Mouse (Mus musculus) Patski (cell line): ENCODE results near the gene Pole4. TPM values are rescaled to one million over a fixed set of nuclear protein-coding genes. Genes with fewer than 3 reads are reported as not detected.
"Not testable (repeated sequence)": the region's sequence is repeated elsewhere in the genome, so short reads cannot be mapped to it uniquely, and the experiment has no call there.

Experiments
- ATAC-seq: fragments of 100-300 bp; one replicate; pipeline ENCODE4 v1.8.0; 2021
- CTCF ChIA-PET: fragments of 350-600 bp; sonication (Branson Sonifier 250); formaldehyde crosslinking; loops from one replicate; lab custom pipeline; 2022; ENCODE audit warnings: inconsistent platforms; lab: Charles Lee
- POLR2A ChIA-PET: fragments of 350-600 bp; sonication (Branson Sonifier 250); formaldehyde crosslinking; loops from one replicate; lab custom pipeline; 2022; ENCODE audit warnings: antibody characterized with exemption, inconsistent platforms; lab: Charles Lee
- DNase-seq: peaks from one replicate; pipeline ENCODE4 v3.0.0-alpha.2; 2011; ENCODE audit warnings: low read depth, low spot score
- H3K27me3 ChIP-seq: fragments of 371-371 bp; one replicate; pipeline ENCODE4 v1.5.1; 2021
- CTCF ChIP-seq: fragments of 100-300 bp; IDR thresholded peaks from one replicate; pipeline ENCODE4 v1.5.1; 2021
- in situ Hi-C: fragments of 300-500 bp; cut with MboI; formaldehyde crosslinking; loops from 3 replicates; pipeline ENCODE4 v1.11.1; 2018; ENCODE audit warnings: low pct_unique_long_range_greater_than_20kb, mixed read lengths
- polyA plus RNA-seq: library from polyadenylated mRNA; unstranded; gene quantifications from one replicate; pipeline ENCODE4 v1.2.3, GENCODE M21; 2021

The Pole4 gene
- polyA plus RNA-seq, 1 experiment from 2014 or later, result 64.1 TPM

GRCm38 (mm10) chr6:82649096-82649495 lies 56.1 kb downstream of the Pole4 start:
- in situ Hi-C loops, result loop anchor here (10.0 kb wide), 1 partner anchor 246 kb away; no protein-coding TSS in a partner anchor
- no peaks in the 10 kb centered on the region for H3K27me3 ChIP-seq
- ChIA-PET CTCF (no interaction called here), POLR2A (no interaction called here)
- DNase-seq (no peak), ATAC-seq (no peak)
- TF ChIP-seq CTCF, result no peak

DNA sequence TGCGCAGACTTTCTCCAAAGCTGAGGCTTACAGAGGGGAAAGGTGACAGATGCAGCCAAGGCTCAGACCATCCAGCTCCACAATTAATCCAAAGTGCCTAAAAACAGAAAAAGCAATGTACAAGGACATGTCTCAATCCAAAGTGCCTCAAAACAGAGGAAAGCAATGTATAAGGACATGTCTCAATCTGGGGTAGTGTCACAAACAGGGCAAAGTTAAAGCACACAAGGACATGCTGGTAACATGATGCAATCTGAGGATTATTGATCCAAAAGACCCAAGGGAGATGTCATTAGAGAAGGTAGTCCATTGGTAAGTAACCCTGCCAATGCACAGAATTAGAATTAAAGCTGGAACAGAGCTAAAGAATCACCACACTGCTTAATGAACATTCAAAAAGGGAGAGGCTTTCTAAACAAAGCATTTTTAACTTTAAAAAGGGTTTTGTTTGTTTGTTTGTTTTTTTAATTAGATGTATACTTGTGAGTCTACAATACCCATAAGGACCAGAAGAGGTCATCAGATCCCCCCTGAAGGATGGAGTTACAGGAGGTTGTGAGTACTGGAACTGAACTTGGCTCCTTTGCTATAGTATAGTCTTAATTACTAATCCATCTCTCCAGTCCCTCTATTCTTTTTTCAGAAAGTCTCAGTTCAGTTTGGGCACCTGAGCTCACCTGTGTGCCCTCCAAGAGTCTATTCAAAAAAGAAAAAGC lies 57.1 kb downstream of the Pole4 start:
- ChIA-PET CTCF (no interaction called here), POLR2A (no interaction called here)
- no peak for TF ChIP-seq CTCF
- in situ Hi-C loops, result loop anchor here (10.0 kb wide), 1 partner anchor 247 kb away; no protein-coding TSS in a partner anchor
- no peaks in the 10 kb centered on the region for H3K27me3 ChIP-seq
- DNase-seq (no peak), ATAC-seq (no peak)

DNA sequence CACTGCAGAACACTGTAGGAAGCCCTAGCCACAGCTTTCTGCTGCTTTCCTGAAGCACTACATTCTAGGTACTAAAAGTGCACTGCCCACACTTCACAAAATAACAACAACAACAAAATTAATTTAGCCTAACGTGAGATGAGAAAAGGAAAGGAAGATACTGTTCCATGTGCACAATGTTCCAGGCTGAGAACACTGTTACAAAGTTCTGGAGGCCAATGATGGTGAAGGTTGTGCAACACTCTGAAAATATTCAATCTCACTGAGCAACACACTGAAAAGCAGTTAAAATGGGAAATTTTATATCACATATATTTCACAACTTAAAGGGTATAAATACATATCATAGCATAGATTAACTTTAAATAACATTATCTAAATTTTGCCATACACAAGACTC lies 58.2 kb downstream of the Pole4 start:
- ChIA-PET POLR2A (no interaction called here), CTCF (no interaction called here)

GRCm38 (mm10) chr6:82640046-82640445 lies 65.1 kb downstream of the Pole4 start:
- in situ Hi-C loops, result loop anchor here (10.0 kb wide), 1 partner anchor 255 kb away; no protein-coding TSS in a partner anchor
- ChIA-PET POLR2A (no interaction called here), CTCF (no interaction called here)
- ATAC-seq, result no peak
- TF ChIP-seq CTCF, result no peak
- no peaks in the 10 kb centered on the region for H3K27me3 ChIP-seq
- no peak for DNase-seq

More for the DNA sequence above, 58.2 kb downstream of the Pole4 start:
- in situ Hi-C loops, result loop anchor here (10.0 kb wide), 1 partner anchor 248 kb away; no protein-coding TSS in a partner anchor
- H3K27me3 ChIP-seq, result no peaks in the 10 kb centered on the region
- DNase-seq (no peak), ATAC-seq (no peak)
- TF ChIP-seq CTCF, result no peak

DNA sequence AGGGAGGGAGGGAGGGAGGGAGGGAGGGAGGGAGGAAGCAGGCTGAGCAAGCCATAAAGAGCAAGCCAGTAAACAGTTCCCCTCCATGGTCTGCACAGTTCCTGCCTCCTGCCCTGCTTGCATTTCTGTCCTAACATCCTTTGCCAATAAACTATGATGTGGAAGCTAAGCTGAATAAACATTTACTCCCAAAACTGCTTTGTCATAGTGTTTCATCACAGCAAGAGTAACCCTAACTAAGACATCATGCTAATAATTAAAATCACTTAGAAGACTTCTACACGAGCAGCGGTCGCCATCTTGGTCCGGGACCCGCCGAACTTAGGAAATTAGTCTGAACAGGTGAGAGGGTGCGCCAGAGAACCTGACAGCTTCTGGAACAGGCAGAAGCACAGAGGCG lies 79.8 kb downstream of the Pole4 start:
- POLR2A ChIA-PET, ATAC-seq, in situ Hi-C loops, H3K27me3 ChIP-seq, DNase-seq: not testable (repeated sequence)
- CTCF ChIA-PET, result interaction anchor here (0.8 kb wide), 1 partner anchor 11 kb away, joined by 3 read pairs; no protein-coding TSS in a partner anchor

DNA sequence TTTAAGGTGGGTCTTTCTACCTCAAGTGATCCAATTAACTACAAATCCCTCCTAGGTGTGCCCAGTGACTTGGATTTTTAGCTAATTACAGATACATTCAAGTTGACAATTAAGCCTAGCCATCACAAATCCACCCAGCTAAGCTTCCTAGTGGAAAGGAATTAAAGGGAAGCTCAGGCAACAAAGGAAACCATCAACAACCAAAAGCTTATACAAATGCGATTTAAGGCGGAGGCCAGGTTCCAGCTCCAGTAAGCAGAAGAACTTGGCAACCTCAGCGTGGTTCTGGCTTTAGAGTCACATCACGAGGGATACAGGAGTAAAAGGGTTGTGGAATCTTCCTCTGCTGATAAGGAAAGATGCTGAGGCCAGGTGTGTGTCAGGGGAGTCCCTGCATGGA lies 92.0 kb downstream of the Pole4 start:
- in situ Hi-C loops, result loop anchor here (25.0 kb wide), 1 partner anchor 651 kb away; the partner anchor contains the start of gene Mrpl19
- ChIA-PET POLR2A (no interaction called here), CTCF (no interaction called here)
- DNase-seq (no peak), ATAC-seq (no peak)
- H3K27me3 ChIP-seq, result no peaks in the 10 kb centered on the region
- TF ChIP-seq CTCF, result no peak

DNA sequence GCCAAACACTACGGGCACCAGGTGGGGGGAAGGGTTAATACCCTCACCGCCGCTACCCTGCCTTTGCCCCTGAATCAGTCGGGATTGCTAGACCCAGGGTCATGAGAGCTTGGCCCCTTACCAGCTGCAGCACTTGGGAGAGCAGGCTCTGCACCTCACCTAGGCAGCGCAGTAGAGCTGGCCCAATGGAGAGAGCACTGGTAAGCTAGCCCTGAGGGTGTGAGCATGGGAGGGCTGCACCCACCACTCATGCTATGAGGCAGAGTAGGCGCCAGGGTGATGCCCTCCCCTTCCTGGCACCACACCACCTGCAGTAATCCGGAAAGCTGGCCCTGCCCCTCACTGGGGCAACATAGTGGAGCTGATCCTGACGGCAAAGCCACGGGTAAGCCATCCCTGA lies 94.1 kb downstream of the Pole4 start:
- in situ Hi-C loops, result loop anchor here (25.0 kb wide), 1 partner anchor 649 kb away; the partner anchor contains the start of gene Mrpl19
- ATAC-seq, result no peak
- no peak for TF ChIP-seq CTCF
- POLR2A ChIA-PET, result no interaction called here
- no peaks in the 10 kb centered on the region for H3K27me3 ChIP-seq
- CTCF ChIA-PET, result no interaction called here
- no peak for DNase-seq

DNA sequence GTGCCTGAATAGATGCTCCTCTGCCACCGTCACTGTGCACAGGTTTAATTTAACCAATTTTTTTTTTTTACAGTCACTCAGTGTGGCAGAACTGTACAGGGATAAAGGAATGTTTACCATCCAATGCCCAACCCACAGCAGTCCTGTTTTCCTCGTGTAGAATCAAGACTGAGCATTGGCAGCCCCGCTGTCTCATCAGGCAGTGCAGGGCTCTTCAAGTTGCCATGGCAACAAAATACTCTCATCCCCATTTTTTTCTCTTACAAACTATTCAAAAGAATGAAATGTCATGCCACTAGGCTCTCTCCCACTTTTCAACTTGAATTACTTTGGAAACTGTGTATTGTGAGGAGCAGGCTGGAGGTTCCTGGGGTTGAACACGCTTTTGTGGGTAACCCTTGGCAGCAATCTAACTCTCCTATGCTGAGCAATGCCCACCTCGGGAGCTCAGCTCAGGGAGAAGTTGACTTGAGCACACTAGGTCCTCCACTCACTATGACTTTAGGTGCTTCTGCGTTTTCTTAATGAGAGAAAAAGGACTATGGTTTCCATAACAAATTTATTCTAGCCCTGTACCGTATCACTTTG lies 95.7 kb downstream of the Pole4 start:
- H3K27me3 ChIP-seq, result no peaks in the 10 kb centered on the region
- POLR2A ChIA-PET, result no interaction called here

DNA sequence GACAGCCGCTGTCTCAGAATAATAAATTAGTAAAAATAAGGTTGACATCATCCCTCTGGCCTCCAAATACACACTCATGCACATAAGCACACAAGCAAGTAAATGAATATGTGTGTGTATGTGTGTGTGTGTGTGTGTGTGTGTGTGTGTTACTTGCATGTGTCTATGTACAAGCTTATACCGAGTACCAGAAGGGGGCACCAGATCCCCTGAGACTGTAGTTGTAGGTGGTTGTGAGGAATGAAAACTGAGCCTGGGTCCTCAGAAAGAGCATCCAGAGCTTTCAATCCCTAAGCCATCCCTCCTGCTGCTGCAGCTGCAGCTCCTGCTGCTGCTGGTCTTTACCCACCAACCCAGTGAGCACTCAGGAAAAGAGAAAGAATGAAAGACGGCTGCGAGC lies 96.4 kb downstream of the Pole4 start:
- in situ Hi-C loops, result loop anchor here (25.0 kb wide), 1 partner anchor 646 kb away; the partner anchor contains the start of gene Mrpl19
- CTCF ChIA-PET, result no interaction called here

More for the DNA sequence above, 95.7 kb downstream of the Pole4 start:
- no peak for TF ChIP-seq CTCF
- CTCF ChIA-PET, result no interaction called here
- in situ Hi-C loops, result loop anchor here (25.0 kb wide), 1 partner anchor 647 kb away; the partner anchor contains the start of gene Mrpl19
- ATAC-seq (no peak), DNase-seq (no peak)

DNA sequence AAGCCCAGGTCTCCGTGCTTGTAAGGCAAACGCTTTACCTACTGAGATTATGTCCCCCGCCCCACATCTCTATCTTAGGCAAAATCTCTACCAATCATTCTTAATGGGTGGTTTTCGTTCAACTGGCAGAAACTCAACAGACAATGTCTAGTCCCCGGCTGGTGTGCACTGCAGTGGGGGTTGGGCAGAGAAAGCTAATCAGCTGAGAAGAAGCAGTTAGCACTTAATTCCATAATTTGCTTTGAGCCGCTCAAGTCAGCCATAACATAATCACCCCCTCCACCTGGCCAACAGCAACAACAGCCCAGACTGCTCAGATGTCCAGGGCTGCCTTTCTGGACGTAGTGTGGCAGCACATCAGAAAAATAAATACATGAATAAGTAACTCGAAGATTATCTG lies 100.4 kb downstream of the Pole4 start:
- DNase-seq (no peak), ATAC-seq (no peak)
- TF ChIP-seq CTCF, result no peak
- in situ Hi-C loops, result loop anchor here (25.0 kb wide), 1 partner anchor 642 kb away; the partner anchor contains the start of gene Mrpl19
- ChIA-PET CTCF (interaction anchor here (1.8 kb wide), 1 partner anchor 98 kb away, joined by 5 read pairs; no protein-coding TSS in a partner anchor), POLR2A (no interaction called here)
- H3K27me3 ChIP-seq, result peaks cover 3% of the 10 kb centered on the region

More for the DNA sequence above, 96.4 kb downstream of the Pole4 start:
- POLR2A ChIA-PET, result no interaction called here
- ATAC-seq (no peak), DNase-seq (no peak)
- no peak for TF ChIP-seq CTCF
- no peaks in the 10 kb centered on the region for H3K27me3 ChIP-seq
